8 mouse cellular contexts compared by ENCODE assay signal in the genomic region with DNA sequence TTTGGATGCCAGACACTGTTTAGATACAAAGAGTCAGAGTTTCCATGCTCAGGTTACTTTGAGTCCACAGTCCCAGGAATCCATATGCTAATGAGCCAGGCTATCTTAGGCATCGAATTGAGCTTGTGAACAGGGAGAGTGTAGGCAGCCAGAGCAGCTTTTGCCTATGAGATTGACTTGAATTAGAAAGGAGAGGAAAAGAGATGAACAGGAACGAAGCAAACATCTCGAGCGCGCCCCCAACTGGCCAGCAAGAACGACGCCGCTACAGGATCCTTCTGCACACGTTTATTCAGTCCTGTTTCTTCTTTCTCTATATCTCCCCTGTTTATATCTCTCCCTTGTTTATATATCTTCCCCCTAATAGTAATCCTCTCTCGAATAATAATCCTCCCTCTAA. TPM values are rescaled to one million over a fixed set of nuclear protein-coding genes. Genes with fewer than 3 reads are reported as not detected.
DNase-seq lines count a peak whose midpoint lies in the region; ATAC-seq and TF ChIP-seq lines count a peak whose summit lies in the region.

No protein-coding gene starts in this region.

- no peak overlapping the region for H3K4me2 ChIP-seq in forebrain, embryonic 11.5 days (ENCODE audit: low read depth, low read length, severe bottlenecking)
- H3K4me2 ChIP-seq in forebrain, embryonic 12.5 days, result no peak overlapping the region
- no peak overlapping the region for H3K4me2 ChIP-seq in forebrain, embryonic 14.5 days (ENCODE audit: low read length)

- peak; percentile 82 for DNase-seq in forebrain, embryonic 11.5 days (ENCODE audit: low spot score)
- peak; percentile 63 for DNase-seq in ovary, postnatal 36 days (ENCODE audit: low spot score)
- no peak for DNase-seq in ovary, postnatal 10 days (ENCODE audit: low spot score)
- peak; percentile 46 for DNase-seq in forebrain, embryonic 14.5 days (ENCODE audit: low spot score)
- DNase-seq in left cerebral cortex, adult 2 months (ENCODE audit: extremely low spot score in 1 of 2, low spot score in 2 of 2), result peak; percentile 73
- peak; percentile 56 for DNase-seq in naive thymus-derived CD4-positive, alpha-beta T cell, adult 2 months (ENCODE audit: low read depth)
- no peak for DNase-seq in gastrocnemius, adult 18-20 months (ENCODE audit: low spot score)

- no peaks in the 10 kb centered on the region for H3K36me3 ChIP-seq in forebrain, embryonic 11.5 days (ENCODE audit: control insufficient read depth, insufficient read depth, low read length)
- no peaks in the 10 kb centered on the region for H3K36me3 ChIP-seq in forebrain, embryonic 12.5 days (replicated peaks)
- no peaks in the 10 kb centered on the region for H3K36me3 ChIP-seq in forebrain, embryonic 14.5 days (ENCODE audit: control insufficient read depth, insufficient read depth, low read length)

- peaks cover 2% of the 10 kb centered on the region; the same call in 1 of the 2 replicates for H3K4me1 ChIP-seq in forebrain, embryonic 11.5 days (replicated peaks; ENCODE audit: control insufficient read depth, insufficient read depth, low read length)
- H3K4me1 ChIP-seq in forebrain, embryonic 12.5 days, result peaks cover 3% of the 10 kb centered on the region; the same call in 1 of the 2 replicates
- no peaks in the 10 kb centered on the region for H3K4me1 ChIP-seq in forebrain, embryonic 14.5 days (ENCODE audit: control insufficient read depth, insufficient read depth, low read length)

- intact Hi-C loops in left cerebral cortex, adult 2 months (cut with DNase I), result loop anchor here (5.0 kb wide), 1 partner anchor 1028 kb away; no protein-coding TSS in a partner anchor

- WGBS in forebrain, embryonic 11.5 days, result 2% methylated on average over 10 of the region's 10 CpGs
- WGBS in forebrain, embryonic 12.5 days, result 2% methylated on average over 10 of the region's 10 CpGs
- 2% methylated on average over 10 of the region's 10 CpGs for WGBS in forebrain, embryonic 14.5 days

- no peak overlapping the region for H3K4me3 ChIP-seq in forebrain, embryonic 11.5 days (ENCODE audit: low read depth, low read length)
- no peak overlapping the region for H3K4me3 ChIP-seq in forebrain, embryonic 12.5 days (replicated peaks)
- no peak overlapping the region for H3K4me3 ChIP-seq in forebrain, embryonic 14.5 days (ENCODE audit: low read depth, low read length)
- H3K4me3 ChIP-seq in left cerebral cortex, adult 2 months, result no peak overlapping the region

- H3K9me3 ChIP-seq in forebrain, embryonic 11.5 days (ENCODE audit: control insufficient read depth, low read length), result no peaks in the 10 kb centered on the region
- H3K9me3 ChIP-seq in forebrain, embryonic 12.5 days, result no peaks in the 10 kb centered on the region
- H3K9me3 ChIP-seq in forebrain, embryonic 14.5 days (replicated peaks; ENCODE audit: control insufficient read depth, low read length), result no peaks in the 10 kb centered on the region

- ATAC-seq in forebrain, embryonic 11.5 days (replicated peaks; ENCODE audit: low FRiP score), result no peak
- ATAC-seq in forebrain, embryonic 12.5 days (ENCODE audit: low FRiP score), result no peak
- ATAC-seq in forebrain, embryonic 14.5 days, result no peak

- TF ChIP-seq CTCF in left cerebral cortex, adult 2 months (IDR thresholded peaks at IDR 0.05), result peak; percentile 67

- no peak overlapping the region for H3K27ac ChIP-seq in forebrain, embryonic 11.5 days (ENCODE audit: low read depth, low read length)
- H3K27ac ChIP-seq in forebrain, embryonic 12.5 days, result no peak overlapping the region
- no peak overlapping the region for H3K27ac ChIP-seq in forebrain, embryonic 14.5 days (ENCODE audit: low read depth, low read length)
- no peak overlapping the region for H3K27ac ChIP-seq in left cerebral cortex, adult 2 months

- no peaks in the 10 kb centered on the region for H3K27me3 ChIP-seq in forebrain, embryonic 11.5 days (ENCODE audit: control insufficient read depth, insufficient read depth, low read length)
- H3K27me3 ChIP-seq in forebrain, embryonic 12.5 days, result peaks cover 11% of the 10 kb centered on the region; the same call in 1 of the 2 replicates
- H3K27me3 ChIP-seq in forebrain, embryonic 14.5 days (replicated peaks; ENCODE audit: control insufficient read depth, insufficient read depth, low read length), result peaks cover 4% of the 10 kb centered on the region; the same call in 1 of the 2 replicates

- no peak overlapping the region for H3K9ac ChIP-seq in forebrain, embryonic 11.5 days (ENCODE audit: low read length)
- H3K9ac ChIP-seq in forebrain, embryonic 12.5 days, result no peak overlapping the region
- no peak overlapping the region for H3K9ac ChIP-seq in forebrain, embryonic 14.5 days (ENCODE audit: low read length)

RNA-seq across cellular contexts. Expression of gene Ldhb, which starts 7.2 kb away (rescaled TPM):
- polyA plus RNA-seq in forebrain, embryonic 11.5 days (2014; fragmentation: Nextera tagmentation; extraction: Ambion mirVana), result 420 and 433 TPM in 2 replicates
- 422 and 446 TPM in 2 replicates for polyA plus RNA-seq in forebrain, embryonic 12.5 days (2016; fragmentation: Nextera tagmentation; extraction: Ambion mirVana)
- polyA plus RNA-seq in forebrain, embryonic 14.5 days (2014; fragmentation: Nextera tagmentation; extraction: Ambion mirVana), result 544 and 576 TPM in 2 replicates
- total RNA-seq in left cerebral cortex, adult 2 months (2021), result 100 to 1,000 TPM; 818 to 835 TPM
- total RNA-seq in gastrocnemius, adult 18-20 months (2021), result 100 to 1,000 TPM; 379 to 613 TPM

RNA-seq across cellular contexts. Expression of gene Gys2, which starts 42.0 kb away (rescaled TPM):
- not detected in 2 replicates for polyA plus RNA-seq in forebrain, embryonic 11.5 days (2014; fragmentation: Nextera tagmentation; extraction: Ambion mirVana)
- not detected in 2 replicates for polyA plus RNA-seq in forebrain, embryonic 12.5 days (2016; fragmentation: Nextera tagmentation; extraction: Ambion mirVana)
- not detected in 2 replicates for polyA plus RNA-seq in forebrain, embryonic 14.5 days (2014; fragmentation: Nextera tagmentation; extraction: Ambion mirVana)
- total RNA-seq in left cerebral cortex, adult 2 months (2021), result not detected
- under 1 TPM in 1 of 2 experiments, not detected in 1; 0.21 TPM for total RNA-seq in gastrocnemius, adult 18-20 months (2021)

RNA-seq across cellular contexts. Expression of gene Kcnj8, which starts 56.5 kb away (rescaled TPM):
- polyA plus RNA-seq in forebrain, embryonic 11.5 days (2014; fragmentation: Nextera tagmentation; extraction: Ambion mirVana), result 4.0 and 5.5 TPM in 2 replicates
- 4.9 and 5.5 TPM in 2 replicates for polyA plus RNA-seq in forebrain, embryonic 12.5 days (2016; fragmentation: Nextera tagmentation; extraction: Ambion mirVana)
- 15.0 TPM in 2 replicates for polyA plus RNA-seq in forebrain, embryonic 14.5 days (2014; fragmentation: Nextera tagmentation; extraction: Ambion mirVana)
- total RNA-seq in left cerebral cortex, adult 2 months (2021), result 1 to 10 TPM; 1.9 to 2.4 TPM
- 1 to 10 TPM; 4.3 to 7.4 TPM for total RNA-seq in gastrocnemius, adult 18-20 months (2021)

Comparison
In these comparisons a context has a peak if more than half of its experiments do, and no peak if none do; other contexts are left out.
1. DNase-seq: peak in forebrain, embryonic 11.5 days (single experiment), ovary, postnatal 36 days (single experiment), forebrain, embryonic 14.5 days (single experiment), left cerebral cortex, adult 2 months (2 of 2) and naive thymus-derived CD4-positive, alpha-beta T cell, adult 2 months (single experiment); none in ovary, postnatal 10 days (single experiment) and gastrocnemius, adult 18-20 months (single experiment).